ENCODE assay signal across 9 mouse cellular contexts in the genomic region with DNA sequence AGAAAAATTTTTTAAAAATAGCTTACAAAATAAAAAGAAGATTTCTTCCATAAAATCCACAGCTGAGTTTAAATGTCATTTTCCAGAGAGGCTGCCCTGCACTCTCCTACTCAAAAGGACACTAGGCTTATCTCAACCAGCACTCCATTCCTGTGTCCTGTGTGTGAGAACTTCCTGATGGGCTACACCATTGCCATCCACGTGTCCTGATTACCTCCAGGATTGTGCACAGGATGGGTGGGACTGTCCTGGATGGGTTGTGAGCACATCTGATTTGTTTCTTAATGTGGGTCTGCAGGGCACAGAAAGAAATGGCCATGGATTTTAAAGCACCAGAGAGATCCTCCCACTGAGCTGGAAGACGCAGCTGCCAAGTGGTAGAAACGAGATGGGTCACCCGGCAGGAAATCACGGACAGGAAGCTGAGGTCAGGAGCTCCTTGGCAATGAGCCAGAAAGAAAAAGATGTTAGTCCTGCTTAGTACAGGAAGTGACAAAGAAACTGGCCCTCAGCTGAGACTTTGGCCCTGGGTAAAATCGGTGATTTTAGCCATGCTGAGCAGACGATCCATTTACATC.
DNase-seq lines count a peak whose midpoint lies in the region; ATAC-seq lines count a peak whose summit lies in the region.
"Had no signal": no experiment of that assay in that cellular context is flagged by ENCODE, and none has a peak within 500 bp of the region (broad histone marks: within the 10 kb centered on the region; RNA-seq: fewer than 3 reads in every experiment).

No protein-coding gene starts in this region.

- intact Hi-C loops in heart, postnatal 25 days (cut with DNase I) = no loop called here

- H3K9ac ChIP-seq in lung, embryonic 16.5 days (ENCODE audit: low read length) = no peak overlapping the region
- H3K9ac ChIP-seq in forebrain, embryonic 15.5 days (replicated peaks) = no peak overlapping the region
- H3K9ac ChIP-seq: liver, embryonic 13.5 days had no signal

- no peaks in the 10 kb centered on the region for H3K9me3 ChIP-seq in lung, embryonic 16.5 days (ENCODE audit: control insufficient read depth, low read length)
- no peaks in the 10 kb centered on the region for H3K9me3 ChIP-seq in forebrain, embryonic 15.5 days
- H3K9me3 ChIP-seq: liver, embryonic 13.5 days had no signal

- H3K4me3 ChIP-seq in lung, embryonic 16.5 days (ENCODE audit: low read length) = no peak overlapping the region
- no peak overlapping the region for H3K4me3 ChIP-seq in forebrain, embryonic 15.5 days
- H3K4me3 ChIP-seq: liver, embryonic 13.5 days had no signal

- H3K4me2 ChIP-seq in lung, embryonic 16.5 days (ENCODE audit: low read depth, low read length) = no peak overlapping the region
- H3K4me2 ChIP-seq in forebrain, embryonic 15.5 days (replicated peaks) = no peak overlapping the region
- H3K4me2 ChIP-seq: liver, embryonic 13.5 days had no signal

- peak; percentile 84 for ATAC-seq in lung, embryonic 16.5 days (ENCODE audit: low read depth)
- no peak for ATAC-seq in forebrain, embryonic 15.5 days (replicated peaks)

- peak; percentile 22 for DNase-seq in gastrocnemius, postnatal 25 days
- no peak for DNase-seq in gastrocnemius, adult 8-10 months (ENCODE audit: low spot score in 2 of 2)
- DNase-seq in adrenal gland, postnatal 36 days = peak; percentile 51 to 67
- peak; percentile 31 for DNase-seq in heart, postnatal 25 days (ENCODE audit: low spot score)
- no peak for DNase-seq in right cerebral cortex, adult 2 months (ENCODE audit: low spot score in 2 of 2)
- no peak for DNase-seq in ovary, postnatal 36 days (ENCODE audit: low spot score)
- DNase-seq: liver, embryonic 13.5 days had no signal

- no peaks in the 10 kb centered on the region for H3K36me3 ChIP-seq in lung, embryonic 16.5 days (ENCODE audit: control insufficient read depth, insufficient read depth, low read length)
- H3K36me3 ChIP-seq in forebrain, embryonic 15.5 days = no peaks in the 10 kb centered on the region
- H3K36me3 ChIP-seq: liver, embryonic 13.5 days had no signal

- H3K27me3 ChIP-seq in lung, embryonic 16.5 days (ENCODE audit: control insufficient read depth, insufficient read depth, low read depth, low read length) = no peaks in the 10 kb centered on the region
- no peaks in the 10 kb centered on the region for H3K27me3 ChIP-seq in forebrain, embryonic 15.5 days
- H3K27me3 ChIP-seq: liver, embryonic 13.5 days had no signal

- H3K27ac ChIP-seq in lung, embryonic 16.5 days (ENCODE audit: low read length) = 0 out of 2 replicates have a peak overlapping the region, but pooled peaks have one; percentile 17
- no peak overlapping the region for H3K27ac ChIP-seq in forebrain, embryonic 15.5 days (replicated peaks)
- H3K27ac ChIP-seq: liver, embryonic 13.5 days had no signal

- WGBS in lung, embryonic 16.5 days = 17% methylated on average over 7 of the region's 7 CpGs
- WGBS in forebrain, embryonic 15.5 days = 65% methylated on average over 7 of the region's 7 CpGs

- peaks cover 12% of the 10 kb centered on the region for H3K4me1 ChIP-seq in lung, embryonic 16.5 days (replicated peaks; ENCODE audit: control insufficient read depth, insufficient read depth, low read length)
- H3K4me1 ChIP-seq in forebrain, embryonic 15.5 days = no peaks in the 10 kb centered on the region
- H3K4me1 ChIP-seq: liver, embryonic 13.5 days had no signal

Comparison
In these comparisons a context has a peak if more than half of its experiments do, and no peak if none do; other contexts are left out.
1. DNase-seq: peak in gastrocnemius, postnatal 25 days (single experiment), adrenal gland, postnatal 36 days (2 of 2) and heart, postnatal 25 days (single experiment); none in gastrocnemius, adult 8-10 months (0 of 2), right cerebral cortex, adult 2 months (0 of 2) and ovary, postnatal 36 days (single experiment).